Mouse (Mus musculus) liver, embryonic 14.5 days (tissue): Measurements from ENCODE around the gene Trio.

Experiments
- CTCF ChIP-seq: IDR thresholded peaks from 2 replicates; pipeline ENCODE4 v1.5.1; 2016; ENCODE audit warnings: antibody characterized with exemption, low read depth, control low read depth
- EP300 ChIP-seq: IDR thresholded peaks from 2 replicates; pipeline ENCODE4 v1.6.1; 2016; ENCODE audit warnings: antibody characterized with exemption, low read depth

GRCm38 (mm10) chr15:27911196-27911595 is 114.5 kb downstream of the Trio start:
- TF ChIP-seq CTCF (no peak), EP300 (no peak)
